Mouse (Mus musculus): ENCODE measurements at regions not wholly inside any gene's neighbourhood (a gene's known extent, or its start where the extent isn't known, plus 50 kb on each side); places are given as distances from the start of the nearest gene placed in this dataset.

GRCm38 (mm10) chr11:54195954-54196353 is 53.5 kb downstream of the Csf2 start:
- DNase-seq (ENCODE audit: extremely low read depth, low read depth, low spot score), result no peak
- Histone ChIP-seq H3K79me2 (ENCODE audit: control insufficient read depth, insufficient read depth, low read length) (no peaks in the 10 kb centered on the region), H3K4me3 (ENCODE audit: insufficient read depth, low read depth, low read length) (no peak overlapping the region), H3K27me3 (ENCODE audit: control insufficient read depth, insufficient read depth, low read length) (no peaks in the 10 kb centered on the region; the same call in 1 of the 2 replicates), H3K36me3 (ENCODE audit: control insufficient read depth, insufficient read depth, low read length) (no peaks in the 10 kb centered on the region), H3K27ac (replicated peaks; ENCODE audit: insufficient read depth, low read depth, low read length) (no peak overlapping the region), H3K9ac (ENCODE audit: low read depth, low read length) (no peak overlapping the region), H3K4me1 (ENCODE audit: control insufficient read depth, insufficient read depth, low read length) (no peaks in the 10 kb centered on the region)
- 75% methylated on average over 5 of the region's 5 CpGs for WGBS
- TF ChIP-seq POLR2A (IDR thresholded peaks at IDR 0.05; ENCODE audit: extremely low read depth, insufficient read depth, low read length) (no peak), CTCF (IDR thresholded peaks at IDR 0.05; ENCODE audit: low read depth, low read length) (no peak)

- WGBS, result 74% methylated on average over 4 of the region's 4 CpGs
- TF ChIP-seq CTCF (IDR thresholded peaks at IDR 0.05; ENCODE audit: low read depth, low read length) (no peak), POLR2A (IDR thresholded peaks at IDR 0.05; ENCODE audit: extremely low read depth, insufficient read depth, low read length) (no peak)
- H3K4me1 ChIP-seq (ENCODE audit: control insufficient read depth, insufficient read depth, low read length), result no peaks in the 10 kb centered on the region
- H3K36me3 ChIP-seq (ENCODE audit: control insufficient read depth, insufficient read depth, low read length), result no peaks in the 10 kb centered on the region
- no peaks in the 10 kb centered on the region for H3K79me2 ChIP-seq (ENCODE audit: control insufficient read depth, insufficient read depth, low read length)
- H3K27ac ChIP-seq (replicated peaks; ENCODE audit: insufficient read depth, low read depth, low read length), result no peak overlapping the region
- H3K4me3 ChIP-seq (ENCODE audit: insufficient read depth, low read depth, low read length), result no peak overlapping the region
- DNase-seq (ENCODE audit: extremely low read depth, low read depth, low spot score), result no peak
- no peaks in the 10 kb centered on the region; the same call in 1 of the 2 replicates for H3K27me3 ChIP-seq (ENCODE audit: control insufficient read depth, insufficient read depth, low read length)
- H3K9ac ChIP-seq (ENCODE audit: low read depth, low read length), result no peak overlapping the region
These were observed 54.7 kb downstream of the Csf2 start for GRCm38 (mm10) chr11:54194733-54195132.

- Histone ChIP-seq H3K79me2 (ENCODE audit: control insufficient read depth, insufficient read depth, low read length) (no peaks in the 10 kb centered on the region), H3K27me3 (ENCODE audit: control insufficient read depth, insufficient read depth, low read length) (no peaks in the 10 kb centered on the region), H3K4me3 (ENCODE audit: insufficient read depth, low read depth, low read length) (no peak overlapping the region), H3K27ac (replicated peaks; ENCODE audit: insufficient read depth, low read depth, low read length) (no peak overlapping the region), H3K36me3 (ENCODE audit: control insufficient read depth, insufficient read depth, low read length) (no peaks in the 10 kb centered on the region), H3K4me1 (ENCODE audit: control insufficient read depth, insufficient read depth, low read length) (no peaks in the 10 kb centered on the region), H3K9ac (ENCODE audit: low read depth, low read length) (no peak overlapping the region)
- no peak for DNase-seq (ENCODE audit: extremely low read depth, low read depth, low spot score)
- TF ChIP-seq POLR2A (IDR thresholded peaks at IDR 0.05; ENCODE audit: extremely low read depth, insufficient read depth, low read length) (no peak), CTCF (IDR thresholded peaks at IDR 0.05; ENCODE audit: low read depth, low read length) (no peak)
- 91% methylated on average over 4 of the region's 4 CpGs for WGBS
These were observed 57.2 kb downstream of the Csf2 start for GRCm38 (mm10) chr11:54192275-54192674.

GRCm38 (mm10) chr11:54187826-54188225 is 61.6 kb downstream of the Csf2 start:
- no peaks in the 10 kb centered on the region for H3K4me1 ChIP-seq (ENCODE audit: control insufficient read depth, insufficient read depth, low read length)
- no peak overlapping the region for H3K9ac ChIP-seq (ENCODE audit: low read depth, low read length)
- H3K27ac ChIP-seq (replicated peaks; ENCODE audit: insufficient read depth, low read depth, low read length), result no peak overlapping the region
- TF ChIP-seq POLR2A (IDR thresholded peaks at IDR 0.05; ENCODE audit: extremely low read depth, insufficient read depth, low read length), result no peak
- no peak for TF ChIP-seq CTCF (IDR thresholded peaks at IDR 0.05; ENCODE audit: low read depth, low read length)
- no peak overlapping the region for H3K4me3 ChIP-seq (ENCODE audit: insufficient read depth, low read depth, low read length)
- DNase-seq (ENCODE audit: extremely low read depth, low read depth, low spot score), result no peak
- no peaks in the 10 kb centered on the region for H3K27me3 ChIP-seq (ENCODE audit: control insufficient read depth, insufficient read depth, low read length)
- 62% methylated on average over 1 of the region's 1 CpGs for WGBS
- H3K79me2 ChIP-seq (ENCODE audit: control insufficient read depth, insufficient read depth, low read length), result no peaks in the 10 kb centered on the region
- H3K36me3 ChIP-seq (ENCODE audit: control insufficient read depth, insufficient read depth, low read length), result no peaks in the 10 kb centered on the region

- TF ChIP-seq POLR2A (IDR thresholded peaks at IDR 0.05; ENCODE audit: extremely low read depth, insufficient read depth, low read length), result no peak
- no peak for TF ChIP-seq CTCF (IDR thresholded peaks at IDR 0.05; ENCODE audit: low read depth, low read length)
- no peak overlapping the region for H3K4me3 ChIP-seq (ENCODE audit: insufficient read depth, low read depth, low read length)
- no peak overlapping the region for H3K9ac ChIP-seq (ENCODE audit: low read depth, low read length)
- DNase-seq (ENCODE audit: extremely low read depth, low read depth, low spot score), result no peak
- 47% methylated on average over 4 of the region's 4 CpGs for WGBS
- H3K4me1 ChIP-seq (ENCODE audit: control insufficient read depth, insufficient read depth, low read length), result no peaks in the 10 kb centered on the region
- no peaks in the 10 kb centered on the region for H3K79me2 ChIP-seq (ENCODE audit: control insufficient read depth, insufficient read depth, low read length)
- no peak overlapping the region for H3K27ac ChIP-seq (replicated peaks; ENCODE audit: insufficient read depth, low read depth, low read length)
- no peaks in the 10 kb centered on the region for H3K36me3 ChIP-seq (ENCODE audit: control insufficient read depth, insufficient read depth, low read length)
- no peaks in the 10 kb centered on the region for H3K27me3 ChIP-seq (ENCODE audit: control insufficient read depth, insufficient read depth, low read length)
These were observed 62.1 kb downstream of the Csf2 start for GRCm38 (mm10) chr11:54187377-54187776.

GRCm38 (mm10) chr11:54185710-54186325 is 63.6 kb downstream of the Csf2 start:
- WGBS, result 91% methylated on average over 6 of the region's 6 CpGs
- H3K9ac ChIP-seq (ENCODE audit: low read depth, low read length), result no peak overlapping the region

More at GRCm38 (mm10) chr11:54185710-54186325, 63.6 kb downstream of the Csf2 start:
- Histone ChIP-seq H3K4me1 (ENCODE audit: control insufficient read depth, insufficient read depth, low read length) (no peaks in the 10 kb centered on the region), H3K79me2 (ENCODE audit: control insufficient read depth, insufficient read depth, low read length) (no peaks in the 10 kb centered on the region), H3K27me3 (ENCODE audit: control insufficient read depth, insufficient read depth, low read length) (no peaks in the 10 kb centered on the region), H3K36me3 (ENCODE audit: control insufficient read depth, insufficient read depth, low read length) (no peaks in the 10 kb centered on the region), H3K4me3 (ENCODE audit: insufficient read depth, low read depth, low read length) (no peak overlapping the region), H3K27ac (replicated peaks; ENCODE audit: insufficient read depth, low read depth, low read length) (no peak overlapping the region)
- TF ChIP-seq POLR2A (IDR thresholded peaks at IDR 0.05; ENCODE audit: extremely low read depth, insufficient read depth, low read length), result no peak
- TF ChIP-seq CTCF (IDR thresholded peaks at IDR 0.05; ENCODE audit: low read depth, low read length), result no peak
- no peak for DNase-seq (ENCODE audit: extremely low read depth, low read depth, low spot score)

All from liver, adult 2 months (tissue).